Mouse (Mus musculus): ENCODE measurements around the gene Dmtf1. TPM values are rescaled to one million over a fixed set of nuclear protein-coding genes. Genes with fewer than 3 reads are reported as not detected.

Gene Dmtf1
- total and polyA plus RNA-seq, 3 experiments: 8.6 to 13.6 (median 10.5) TPM

GRCm38 (mm10) chr5:9100207-9100848, 61.2 kb downstream of the Dmtf1 start, which contains the start of gene Tmem243:
Gene Tmem243 (plus strand): TSS chr5:9100668.
- TF ChIP-seq POLR2A (IDR thresholded peaks at IDR 0.05; ENCODE audit: insufficient read depth, low read depth, low read length): peak; percentile 71
- no peak for TF ChIP-seq EP300 (IDR thresholded peaks at IDR 0.05; ENCODE audit: insufficient read depth, low read depth, low read length)
- peak; percentile 17; the same call in 1 of the 2 replicates for TF ChIP-seq CTCF (IDR thresholded peaks at IDR 0.05)
- H3K79me2 ChIP-seq (replicated peaks; ENCODE audit: control insufficient read depth, insufficient read depth, low read length): no peaks in the 10 kb centered on the region
- H3K27ac ChIP-seq: peak within 1 kb of the TSS; percentile 85
- intact Hi-C loops (cut with DNase I): loop anchor here (1.0 to 5.0 kb wide), 2 partner anchors 61 to 103 kb away; partner anchors contain the start of genes Crot and Dmtf1
- peak within 1 kb of the TSS; percentile 87 for H3K4me3 ChIP-seq
- WGBS: under 1% methylated on average over 59 of the region's 59 CpGs
- H3K27me3 ChIP-seq (ENCODE audit: control insufficient read depth, insufficient read depth, low read length): no peaks in the 10 kb centered on the region
- DNase-seq: peak; percentile 93 to 96
- 0 out of 2 replicates have a peak, but pooled peaks cover 1% of the 10 kb centered on the region for H3K36me3 ChIP-seq (ENCODE audit: control insufficient read depth, insufficient read depth, low read length)
- H3K4me1 ChIP-seq (ENCODE audit: control insufficient read depth, insufficient read depth, low read length): peaks cover 4% of the 10 kb centered on the region; the same call in 1 of the 2 replicates
- peak within 1 kb of the TSS; percentile 91 for H3K9ac ChIP-seq (ENCODE audit: low read depth, low read length)

GRCm38 (mm10) chr5:9093490-9093889, 68.1 kb downstream of the Dmtf1 start:
- DNase-seq: no peak
- TF ChIP-seq POLR2A (IDR thresholded peaks at IDR 0.05; ENCODE audit: insufficient read depth, low read depth, low read length) (no peak), EP300 (IDR thresholded peaks at IDR 0.05; ENCODE audit: insufficient read depth, low read depth, low read length) (no peak), CTCF (IDR thresholded peaks at IDR 0.05) (no peak)
- no peaks in the 10 kb centered on the region for H3K27me3 ChIP-seq (ENCODE audit: control insufficient read depth, insufficient read depth, low read length)
- H3K4me3 ChIP-seq: no peak overlapping the region
- H3K36me3 ChIP-seq (ENCODE audit: control insufficient read depth, insufficient read depth, low read length): no peaks in the 10 kb centered on the region
- WGBS: 56% methylated on average over 4 of the region's 4 CpGs
- no peak overlapping the region for H3K9ac ChIP-seq (ENCODE audit: low read depth, low read length)
- intact Hi-C loops (cut with DNase I): no loop called here
- no peak overlapping the region for H3K27ac ChIP-seq
- H3K79me2 ChIP-seq (replicated peaks; ENCODE audit: control insufficient read depth, insufficient read depth, low read length): no peaks in the 10 kb centered on the region
- H3K4me1 ChIP-seq (ENCODE audit: control insufficient read depth, insufficient read depth, low read length): peaks cover 2% of the 10 kb centered on the region; the same call in 1 of the 2 replicates

- H3K27ac ChIP-seq: no peak overlapping the region
- H3K27me3 ChIP-seq (ENCODE audit: control insufficient read depth, insufficient read depth, low read length): no peaks in the 10 kb centered on the region
- no peaks in the 10 kb centered on the region for H3K79me2 ChIP-seq (replicated peaks; ENCODE audit: control insufficient read depth, insufficient read depth, low read length)
- no peak overlapping the region for H3K9ac ChIP-seq (ENCODE audit: low read depth, low read length)
- 79% methylated on average over 1 of the region's 1 CpGs for WGBS
- H3K36me3 ChIP-seq (ENCODE audit: control insufficient read depth, insufficient read depth, low read length): no peaks in the 10 kb centered on the region
- intact Hi-C loops (cut with DNase I): no loop called here
- H3K4me3 ChIP-seq: no peak overlapping the region
- peaks cover 2% of the 10 kb centered on the region; the same call in 1 of the 2 replicates for H3K4me1 ChIP-seq (ENCODE audit: control insufficient read depth, insufficient read depth, low read length)
- no peak for TF ChIP-seq POLR2A (IDR thresholded peaks at IDR 0.05; ENCODE audit: insufficient read depth, low read depth, low read length)
- no peak for TF ChIP-seq CTCF (IDR thresholded peaks at IDR 0.05)
- TF ChIP-seq EP300 (IDR thresholded peaks at IDR 0.05; ENCODE audit: insufficient read depth, low read depth, low read length): no peak
- DNase-seq: no peak
Observed at GRCm38 (mm10) chr5:9092716-9093115, 68.9 kb downstream of the Dmtf1 start.

- Histone ChIP-seq H3K27ac (no peak overlapping the region), H3K4me1 (ENCODE audit: control insufficient read depth, insufficient read depth, low read length) (peaks cover 2% of the 10 kb centered on the region; the same call in 1 of the 2 replicates), H3K9ac (ENCODE audit: low read depth, low read length) (no peak overlapping the region), H3K36me3 (ENCODE audit: control insufficient read depth, insufficient read depth, low read length) (no peaks in the 10 kb centered on the region), H3K27me3 (ENCODE audit: control insufficient read depth, insufficient read depth, low read length) (no peaks in the 10 kb centered on the region), H3K79me2 (replicated peaks; ENCODE audit: control insufficient read depth, insufficient read depth, low read length) (no peaks in the 10 kb centered on the region), H3K4me3 (no peak overlapping the region)
- no peak for DNase-seq
- 77% methylated on average over 6 of the region's 6 CpGs for WGBS
- intact Hi-C loops (cut with DNase I): no loop called here
- TF ChIP-seq POLR2A (IDR thresholded peaks at IDR 0.05; ENCODE audit: insufficient read depth, low read depth, low read length) (no peak), CTCF (IDR thresholded peaks at IDR 0.05) (no peak), EP300 (IDR thresholded peaks at IDR 0.05; ENCODE audit: insufficient read depth, low read depth, low read length) (no peak)
Observed at GRCm38 (mm10) chr5:9090493-9091106, 71.0 kb downstream of the Dmtf1 start.

GRCm38 (mm10) chr5:9086924-9087719, 74.5 kb downstream of the Dmtf1 start:
- TF ChIP-seq POLR2A (IDR thresholded peaks at IDR 0.05; ENCODE audit: insufficient read depth, low read depth, low read length) (no peak), CTCF (IDR thresholded peaks at IDR 0.05) (no peak), EP300 (IDR thresholded peaks at IDR 0.05; ENCODE audit: insufficient read depth, low read depth, low read length) (no peak)

More at GRCm38 (mm10) chr5:9086924-9087719, 74.5 kb downstream of the Dmtf1 start:
- 52% methylated on average over 3 of the region's 3 CpGs for WGBS
- no peak for DNase-seq
- no peaks in the 10 kb centered on the region for H3K79me2 ChIP-seq (replicated peaks; ENCODE audit: control insufficient read depth, insufficient read depth, low read length)
- intact Hi-C loops (cut with DNase I): no loop called here
- no peaks in the 10 kb centered on the region for H3K36me3 ChIP-seq (ENCODE audit: control insufficient read depth, insufficient read depth, low read length)
- no peak overlapping the region for H3K4me3 ChIP-seq
- no peaks in the 10 kb centered on the region for H3K27me3 ChIP-seq (ENCODE audit: control insufficient read depth, insufficient read depth, low read length)
- H3K4me1 ChIP-seq (ENCODE audit: control insufficient read depth, insufficient read depth, low read length): no peaks in the 10 kb centered on the region
- H3K9ac ChIP-seq (ENCODE audit: low read depth, low read length): no peak overlapping the region
- H3K27ac ChIP-seq: no peak overlapping the region

Measured in heart, adult 2 months (tissue).